Mouse (Mus musculus) heart, embryonic 16.5 days (tissue): ENCODE results near the gene Psors1c2. TPM values are rescaled to one million over a fixed set of nuclear protein-coding genes. Genes with fewer than 3 reads are reported as not detected.
"Not testable (repeated sequence)": the region's sequence is repeated elsewhere in the genome, so short reads cannot be mapped to it uniquely, and the experiment has no call there.

Experiments
- ATAC-seq: fragments of 200-750 bp; cut with Nextera tagmentation; replicated peaks from 2 replicates; pipeline ENCODE4 v1.8.0; 2017; ENCODE audit warnings: moderate number of reproducible peaks; ENCODE audit not compliant: insufficient read depth, low FRiP score; ENCODE audit errors: extremely low read depth
- H3K27ac ChIP-seq: fragments of 300-500 bp; sonication (generic); 2 replicates; pipeline ENCODE4 v1.5.1; 2014; ENCODE audit warnings: mild to moderate bottlenecking, low read length, control low read depth, moderate library complexity
- H3K27me3 ChIP-seq: fragments of 300-500 bp; sonication (generic); 2 replicates; pipeline ENCODE4 v1.6.1; 2014; ENCODE audit warnings: low read length, mixed read lengths; ENCODE audit not compliant: control insufficient read depth, insufficient read depth
- H3K36me3 ChIP-seq: fragments of 300-500 bp; sonication (generic); 2 replicates; pipeline ENCODE4 v1.6.1; 2014; ENCODE audit not compliant: control insufficient read depth, insufficient read depth
- H3K4me1 ChIP-seq: fragments of 300-500 bp; sonication (generic); 2 replicates; pipeline ENCODE4 v1.6.1; 2014; ENCODE audit warnings: low read length, mixed read lengths; ENCODE audit not compliant: control insufficient read depth, insufficient read depth
- H3K4me2 ChIP-seq: fragments of 300-500 bp; sonication (generic); 2 replicates; pipeline ENCODE4 v1.6.1; 2014; ENCODE audit warnings: low read depth, mild to moderate bottlenecking, control low read depth, low read length
- H3K4me3 ChIP-seq: fragments of 300-500 bp; sonication (generic); 2 replicates; pipeline ENCODE4 v1.5.1; 2014; ENCODE audit warnings: mild to moderate bottlenecking, control low read depth, low read length
- H3K9ac ChIP-seq: fragments of 300-500 bp; sonication (generic); 2 replicates; pipeline ENCODE4 v1.6.1; 2014; ENCODE audit warnings: low read length, control low read depth
- H3K9me3 ChIP-seq: fragments of 300-500 bp; sonication (generic); replicated peaks from 2 replicates; pipeline ENCODE4 v1.6.1; 2016; ENCODE audit warnings: low read length; ENCODE audit not compliant: control insufficient read depth
- WGBS: fragments of 180-500 bp; shearing (Covaris S2); extraction: QIAGEN DNeasy Blood & Tissue Kit; methylation state at CpG from one replicate; pipeline ENCODE4 v1.1.7; 2014; 5-methylcytosine and 5-hydroxymethylcytosine counted together
- polyA plus RNA-seq: library from polyadenylated mRNA; unstranded; fragments of >200 nt; fragmentation: Nextera tagmentation; extraction: Ambion mirVana; gene quantifications from 2 replicates; pipeline ENCODE4 v1.2.1, GENCODE M21; 2015

Psors1c2 gene
- polyA plus RNA-seq, 1 experiment from 2014 or later = 1.9 TPM

DNA sequence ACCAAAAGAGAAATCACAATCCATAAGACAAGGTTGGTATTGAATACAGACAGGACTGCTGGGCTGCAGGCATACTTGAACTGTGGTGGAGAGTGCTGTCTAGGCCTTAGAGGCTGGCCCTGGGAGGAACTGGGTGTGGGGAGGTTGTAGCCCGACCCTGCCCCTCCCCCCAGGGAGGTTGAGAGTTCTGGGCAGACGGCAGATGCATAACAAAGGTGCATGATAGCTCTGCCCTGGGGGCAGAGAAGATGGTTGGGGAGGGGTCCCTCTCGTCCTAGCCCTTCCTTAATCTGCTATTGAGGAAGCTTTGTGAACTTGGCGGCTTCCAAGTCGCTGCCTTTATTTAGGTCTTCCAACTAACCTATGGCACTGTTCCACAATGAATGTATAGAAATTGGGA, 29.2 kb upstream of the Psors1c2 start:
- no peaks in the 10 kb centered on the region for H3K9me3 ChIP-seq
- H3K9ac ChIP-seq = no peak overlapping the region
- no peaks in the 10 kb centered on the region for H3K36me3 ChIP-seq
- peaks cover 34% of the 10 kb centered on the region for H3K27me3 ChIP-seq
- no peak for ATAC-seq
- no peak overlapping the region for H3K27ac ChIP-seq
- WGBS = 33% methylated on average over 5 of the region's 5 CpGs
- no peak overlapping the region for H3K4me2 ChIP-seq
- no peak overlapping the region for H3K4me3 ChIP-seq
- no peaks in the 10 kb centered on the region for H3K4me1 ChIP-seq

DNA sequence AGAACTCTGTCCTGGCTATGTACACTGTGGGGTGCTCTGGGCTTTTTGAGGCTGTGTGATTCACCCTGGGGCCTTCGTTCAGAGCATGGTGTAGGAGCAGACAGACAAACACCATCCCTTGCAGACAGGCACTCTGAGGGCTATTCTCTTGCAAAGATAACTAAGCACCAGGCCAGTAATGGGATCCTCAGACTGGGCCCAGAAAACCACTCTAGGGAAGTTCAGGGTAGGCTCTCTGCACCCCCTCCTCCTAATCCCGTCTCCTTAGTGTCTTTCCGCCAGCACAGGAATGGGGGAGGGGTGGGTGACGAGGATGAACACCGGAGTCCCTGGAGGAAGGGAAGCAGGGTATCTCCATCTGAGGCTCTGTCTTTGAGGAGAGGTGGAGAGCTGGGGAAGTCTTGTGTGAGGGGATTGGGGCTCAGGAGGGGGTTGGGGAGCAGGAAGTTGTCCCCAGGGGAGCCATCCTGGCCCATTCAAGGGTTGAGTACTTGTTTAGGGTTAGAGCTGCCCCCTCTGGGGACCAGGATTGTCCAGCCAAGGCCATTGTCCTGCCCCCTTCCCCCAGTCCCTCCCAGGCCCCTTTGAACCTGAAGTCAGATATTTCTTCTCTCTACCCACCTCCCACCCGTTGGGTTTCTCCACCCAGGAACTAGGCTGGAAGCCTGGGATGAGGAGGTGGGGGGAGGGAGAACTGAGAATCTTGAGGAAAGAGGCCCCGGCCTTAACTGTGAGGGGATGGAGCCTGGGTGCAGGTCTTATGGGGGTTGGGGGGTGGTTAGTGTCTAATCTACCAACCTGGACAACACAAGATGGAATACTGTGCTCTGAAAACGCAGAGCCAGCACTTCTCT, 28.1 kb upstream of the Psors1c2 start:
- H3K4me2 ChIP-seq = no peak overlapping the region
- no peak for ATAC-seq
- H3K4me1 ChIP-seq = no peaks in the 10 kb centered on the region
- no peak overlapping the region for H3K4me3 ChIP-seq
- no peaks in the 10 kb centered on the region for H3K36me3 ChIP-seq
- peaks cover 38% of the 10 kb centered on the region for H3K27me3 ChIP-seq
- H3K9me3 ChIP-seq = no peaks in the 10 kb centered on the region
- no peak overlapping the region for H3K27ac ChIP-seq
- no peak overlapping the region for H3K9ac ChIP-seq
- 33% methylated on average over 8 of the region's 8 CpGs for WGBS

DNA sequence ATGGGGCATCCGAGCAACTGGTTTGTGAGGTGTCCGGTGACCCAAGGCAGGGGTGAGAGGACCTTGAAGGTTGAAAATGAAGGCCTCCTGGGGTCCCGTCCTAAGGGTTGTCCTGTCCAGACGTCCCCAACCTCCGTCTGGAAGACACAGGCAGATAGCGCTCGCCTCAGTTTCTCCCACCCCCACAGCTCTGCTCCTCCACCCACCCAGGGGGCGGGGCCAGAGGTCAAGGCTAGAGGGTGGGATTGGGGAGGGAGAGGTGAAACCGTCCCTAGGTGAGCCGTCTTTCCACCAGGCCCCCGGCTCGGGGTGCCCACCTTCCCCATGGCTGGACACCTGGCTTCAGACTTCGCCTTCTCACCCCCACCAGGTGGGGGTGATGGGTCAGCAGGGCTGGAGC, 27.2 kb upstream of the Psors1c2 start, which contains the start of gene Pou5f1:
Gene Pou5f1, plus strand, starts transcription at position 243 of the 400 bp plus-strand sequence.
- Histone ChIP-seq H3K4me2 (no peak within 1 kb of the TSS), H3K4me1 (no peaks in the 10 kb centered on the region), H3K4me3 (no peak within 1 kb of the TSS), H3K9me3 (no peaks in the 10 kb centered on the region), H3K27ac (no peak within 1 kb of the TSS), H3K9ac (no peak within 1 kb of the TSS), H3K36me3 (no peaks in the 10 kb centered on the region), H3K27me3 (peaks cover 38% of the 10 kb centered on the region)
- no peak; the same call in 1 of the 2 replicates for ATAC-seq
- 30% methylated on average over 13 of the region's 13 CpGs for WGBS

DNA sequence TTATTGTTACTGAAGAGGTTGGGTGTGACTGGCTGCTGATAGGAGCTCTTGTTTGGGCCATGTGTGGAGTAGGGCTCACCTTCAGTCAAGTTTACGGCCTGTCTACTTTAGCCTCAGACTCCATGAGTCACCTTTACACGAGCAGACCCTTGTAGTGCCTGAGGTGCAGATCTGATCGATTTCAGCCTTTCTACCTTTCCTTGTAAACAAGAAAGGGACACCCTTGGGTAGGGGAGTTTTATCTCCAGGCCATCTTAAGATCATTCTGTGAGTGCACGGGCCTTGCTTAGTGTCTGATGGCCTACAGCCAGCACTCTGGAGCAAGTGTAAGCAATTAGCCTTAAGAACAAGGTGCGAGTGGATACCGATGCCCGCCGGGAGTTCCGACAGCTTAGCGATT, 26.1 kb upstream of the Psors1c2 start:
- Histone ChIP-seq H3K36me3 (no peaks in the 10 kb centered on the region), H3K4me3 (no peak overlapping the region), H3K4me1 (no peaks in the 10 kb centered on the region), H3K4me2 (no peak overlapping the region), H3K27me3 (peaks cover 38% of the 10 kb centered on the region), H3K9me3 (no peaks in the 10 kb centered on the region), H3K9ac (no peak overlapping the region), H3K27ac (no peak overlapping the region)
- WGBS = 23% methylated on average over 10 of the region's 10 CpGs
- ATAC-seq = no peak

DNA sequence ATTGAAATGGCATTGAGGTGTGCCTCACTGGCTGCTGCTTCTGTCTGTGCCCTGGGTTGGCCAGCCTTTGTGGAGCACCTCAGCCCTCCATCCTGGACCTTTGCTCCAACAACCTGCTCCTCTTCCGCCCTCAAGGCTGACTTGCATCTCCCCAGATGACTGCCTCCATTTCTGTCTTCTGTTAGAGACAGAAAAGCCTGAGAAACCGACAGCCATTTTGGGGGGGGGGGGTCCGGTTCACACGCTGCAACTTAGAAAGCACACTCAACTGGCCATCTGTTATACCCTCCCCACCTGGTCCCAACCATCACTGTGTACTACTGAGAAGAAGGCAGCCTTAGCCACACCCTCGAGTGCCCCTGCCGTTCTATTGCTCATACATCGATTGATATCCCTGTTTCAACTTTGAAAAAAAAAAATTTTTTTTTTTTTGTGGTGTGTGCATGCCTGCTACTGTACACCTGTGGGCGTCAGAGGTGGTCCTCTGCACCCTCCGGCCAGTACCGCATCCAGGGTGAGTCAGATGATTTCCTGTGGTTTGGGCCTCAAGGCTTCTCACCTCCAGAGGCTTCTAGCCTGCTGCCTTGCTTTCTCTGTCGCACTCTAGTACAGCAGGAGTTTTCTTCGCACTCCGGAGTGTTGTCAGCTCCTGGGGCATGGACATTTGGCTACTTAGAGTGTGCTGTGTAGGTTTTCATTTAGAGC, 25.3 kb upstream of the Psors1c2 start:
- ATAC-seq = no peak
- Histone ChIP-seq H3K4me2 (no peak overlapping the region), H3K9ac (no peak overlapping the region), H3K27ac (no peak overlapping the region), H3K27me3 (peaks cover 37% of the 10 kb centered on the region), H3K4me1 (no peaks in the 10 kb centered on the region), H3K9me3 (no peaks in the 10 kb centered on the region), H3K4me3 (no peak overlapping the region), H3K36me3 (peaks cover 5% of the 10 kb centered on the region)
- WGBS = 20% methylated on average over 13 of the region's 13 CpGs

DNA sequence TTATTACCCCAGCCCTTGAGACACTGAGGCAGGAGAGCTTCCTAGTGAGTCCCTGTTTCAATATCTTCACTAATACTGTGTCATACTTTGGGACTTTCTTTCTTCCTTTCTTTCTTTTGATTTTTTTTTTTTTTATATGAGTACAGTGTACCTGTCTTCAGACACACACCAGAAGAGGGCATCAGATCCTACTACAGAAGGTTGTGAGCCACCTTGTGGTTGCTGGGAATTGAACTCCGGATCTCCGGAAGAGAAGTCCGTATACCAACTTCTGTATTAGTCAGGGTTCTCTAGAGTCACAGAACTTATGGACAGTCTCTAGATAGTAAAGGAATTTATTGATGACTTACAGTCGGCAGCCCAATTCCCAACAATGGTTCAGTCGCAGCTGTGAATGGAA, 24.7 kb upstream of the Psors1c2 start:
- ATAC-seq, H3K4me1 ChIP-seq, H3K27ac ChIP-seq, H3K4me2 ChIP-seq, H3K4me3 ChIP-seq, H3K9me3 ChIP-seq, H3K36me3 ChIP-seq, H3K9ac ChIP-seq: not testable (repeated sequence)
- WGBS = 51% methylated on average over 5 of the region's 5 CpGs
- H3K27me3 ChIP-seq = peaks cover 36% of the 10 kb centered on the region

DNA sequence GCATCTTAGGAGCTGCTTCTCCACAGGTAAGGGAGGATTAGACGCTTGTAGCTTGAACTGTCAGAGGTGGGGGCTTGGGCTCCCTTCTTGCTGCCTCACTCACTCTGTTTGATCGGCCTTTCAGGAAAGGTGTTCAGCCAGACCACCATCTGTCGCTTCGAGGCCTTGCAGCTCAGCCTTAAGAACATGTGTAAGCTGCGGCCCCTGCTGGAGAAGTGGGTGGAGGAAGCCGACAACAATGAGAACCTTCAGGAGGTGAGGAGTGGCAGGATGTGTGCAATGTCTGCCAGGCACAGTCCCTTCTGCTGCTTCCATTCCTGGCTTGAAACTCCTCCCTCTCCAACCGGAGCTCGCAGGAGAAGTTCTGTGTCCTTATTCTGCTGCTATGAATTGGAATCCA, 23.7 kb upstream of the Psors1c2 start:
- WGBS = 26% methylated on average over 8 of the region's 8 CpGs
- no peak overlapping the region for H3K4me3 ChIP-seq
- peaks cover under 1% of the 10 kb centered on the region; the same call in 1 of the 2 replicates for H3K4me1 ChIP-seq
- no peak for ATAC-seq
- H3K27ac ChIP-seq = no peak overlapping the region
- no peaks in the 10 kb centered on the region for H3K9me3 ChIP-seq
- H3K9ac ChIP-seq = no peak overlapping the region
- H3K36me3 ChIP-seq = peaks cover 7% of the 10 kb centered on the region
- H3K4me2 ChIP-seq = no peak overlapping the region
- H3K27me3 ChIP-seq = peaks cover 36% of the 10 kb centered on the region

DNA sequence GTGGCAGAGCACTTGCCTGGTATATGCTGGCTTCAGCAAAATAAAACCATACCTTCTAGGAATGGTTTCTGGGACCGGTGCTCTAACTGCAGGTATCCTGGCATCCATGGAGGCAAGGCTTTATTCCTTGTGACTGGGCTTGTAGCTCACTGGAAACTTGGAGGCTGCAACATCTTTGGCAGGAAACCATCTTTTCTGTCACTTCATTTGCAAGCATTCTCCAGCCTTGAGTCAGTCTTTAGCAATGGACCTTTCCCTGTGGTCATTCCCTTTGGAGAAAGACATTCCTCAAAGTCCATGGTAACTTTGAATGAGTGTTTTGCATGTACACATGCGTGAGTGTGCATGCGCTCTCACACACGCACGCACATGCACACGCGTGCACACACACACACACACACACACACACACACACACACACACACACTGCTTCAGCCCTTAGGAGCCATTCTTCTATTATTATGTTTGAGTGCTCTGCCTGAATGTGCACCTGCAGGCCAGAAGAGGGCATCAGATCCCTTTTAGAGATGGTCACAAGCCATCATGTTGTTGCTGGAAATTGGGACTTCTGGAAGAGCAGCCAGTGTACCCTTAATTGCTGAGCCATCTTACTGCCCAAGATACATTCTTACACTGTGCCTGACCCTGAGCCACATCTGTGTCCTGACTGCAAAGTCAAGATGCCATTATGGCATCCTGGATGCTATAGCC, 19.9 kb upstream of the Psors1c2 start:
- Histone ChIP-seq H3K27ac (no peak overlapping the region), H3K4me2 (no peak overlapping the region), H3K4me3 (no peak overlapping the region), H3K9me3 (no peaks in the 10 kb centered on the region), H3K4me1 (peaks cover 25% of the 10 kb centered on the region), H3K36me3 (peaks cover 7% of the 10 kb centered on the region), H3K9ac (no peak overlapping the region), H3K27me3 (peaks cover 6% of the 10 kb centered on the region)
- 94% methylated on average over 7 of the region's 7 CpGs for WGBS
- ATAC-seq = no peak
